Mouse (Mus musculus): ENCODE results near the gene Atp13a3. TPM values are rescaled to one million over a fixed set of nuclear protein-coding genes. Genes with fewer than 3 reads are reported as not detected.
A peak's percentile ranks its signal among the peaks of the same experiment; 100 is the strongest.

Gene Atp13a3
- total and polyA plus RNA-seq, 2 experiments from 2014 or later, result 7.1 to 19.7 TPM

- Histone ChIP-seq H3K4me1 (ENCODE audit: insufficient read depth, low read length) (no peaks in the 10 kb centered on the region), H3K9me3 (ENCODE audit: low read length) (no peaks in the 10 kb centered on the region), H3K9ac (replicated peaks; ENCODE audit: low read length) (no peak overlapping the region), H3K4me3 (ENCODE audit: low read length) (no peak overlapping the region), H3K27me3 (ENCODE audit: insufficient read depth, low read length) (no peaks in the 10 kb centered on the region), H3K27ac (no peak overlapping the region), H3K4me2 (ENCODE audit: low read depth, low read length) (no peak overlapping the region), H3K36me3 (ENCODE audit: insufficient read depth, low read length) (no peaks in the 10 kb centered on the region)
- DNase-seq (ENCODE audit: low spot score) (no peak), ATAC-seq (no peak)
- whole genome bisulfite sequencing, result 82% methylated on average over 2 of the region's 2 CpGs
- no peak for TF ChIP-seq CTCF (IDR thresholded peaks at IDR 0.05; ENCODE audit: low read depth)
These were observed 10.6 kb downstream of the Atp13a3 start for GRCm38 (mm10) chr16:30395136-30395535.

DNA sequence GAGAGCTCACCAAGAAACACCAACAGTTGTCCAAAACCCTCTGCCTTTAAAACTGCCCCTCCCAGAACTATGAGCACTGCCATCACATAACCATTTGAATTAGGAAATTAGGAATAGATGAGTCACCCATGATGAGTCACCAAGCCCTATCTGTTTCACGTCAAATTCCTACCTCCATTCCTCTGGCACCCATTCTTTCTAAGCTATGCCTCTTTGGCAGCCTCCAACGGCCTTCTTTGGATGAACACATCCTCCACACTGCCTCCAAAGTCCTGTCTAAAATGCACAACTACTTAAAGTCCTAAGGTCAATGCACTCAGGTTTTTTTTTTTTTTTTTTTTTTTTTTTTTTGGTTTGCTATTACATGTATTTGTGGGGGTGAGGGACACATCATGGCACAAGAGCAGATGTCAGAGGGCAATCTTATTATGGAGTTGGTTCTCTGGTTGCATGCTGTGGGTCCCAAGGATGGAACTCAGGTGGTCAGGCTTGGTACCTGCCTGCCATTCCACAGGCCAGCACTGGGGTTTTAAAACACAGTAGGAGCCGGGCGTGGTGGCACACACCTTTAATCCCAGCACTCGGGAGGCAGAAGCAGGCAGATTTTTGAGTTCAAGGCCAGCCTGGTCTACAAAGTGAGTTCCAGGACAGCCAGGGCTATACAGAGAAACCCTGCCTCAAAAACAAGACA is 15.0 kb downstream of the Atp13a3 start:
- 88% methylated on average over 5 of the region's 5 CpGs for WGBS

GRCm38 (mm10) chr16:30389831-30390649 is 15.7 kb downstream of the Atp13a3 start:
- Histone ChIP-seq H3K4me3 (ENCODE audit: low read length) (peak overlapping the region; percentile 83), H3K9ac (replicated peaks; ENCODE audit: low read length) (no peak overlapping the region), H3K27me3 (ENCODE audit: insufficient read depth, low read length) (no peaks in the 10 kb centered on the region), H3K4me2 (ENCODE audit: low read depth, low read length) (peak overlapping the region; percentile 90), H3K36me3 (ENCODE audit: insufficient read depth, low read length) (no peaks in the 10 kb centered on the region), H3K9me3 (ENCODE audit: low read length) (no peaks in the 10 kb centered on the region), H3K27ac (peak overlapping the region; percentile 86), H3K4me1 (ENCODE audit: insufficient read depth, low read length) (peaks cover 4% of the 10 kb centered on the region; the same call in 1 of the 2 replicates)
- no peak for TF ChIP-seq CTCF (IDR thresholded peaks at IDR 0.05; ENCODE audit: low read depth)
- no peak for ATAC-seq
- DNase-seq (ENCODE audit: low spot score), result no peak
- 74% methylated on average over 9 of the region's 9 CpGs for WGBS

More for the DNA sequence above, 15.0 kb downstream of the Atp13a3 start:
- Histone ChIP-seq H3K4me3 (ENCODE audit: low read length) (no peak overlapping the region), H3K9me3 (ENCODE audit: low read length) (no peaks in the 10 kb centered on the region), H3K4me1 (ENCODE audit: insufficient read depth, low read length) (peaks cover 4% of the 10 kb centered on the region; the same call in 1 of the 2 replicates), H3K9ac (replicated peaks; ENCODE audit: low read length) (no peak overlapping the region), H3K27me3 (ENCODE audit: insufficient read depth, low read length) (no peaks in the 10 kb centered on the region), H3K36me3 (ENCODE audit: insufficient read depth, low read length) (no peaks in the 10 kb centered on the region), H3K27ac (no peak overlapping the region), H3K4me2 (ENCODE audit: low read depth, low read length) (no peak overlapping the region)
- no peak for ATAC-seq
- DNase-seq (ENCODE audit: low spot score), result no peak
- no peak for TF ChIP-seq CTCF (IDR thresholded peaks at IDR 0.05; ENCODE audit: low read depth)

- no peaks in the 10 kb centered on the region for H3K36me3 ChIP-seq (ENCODE audit: insufficient read depth, low read length)
- no peaks in the 10 kb centered on the region for H3K9me3 ChIP-seq (ENCODE audit: low read length)
- H3K4me2 ChIP-seq (ENCODE audit: low read depth, low read length), result peak overlapping the region; percentile 90
- no peak for TF ChIP-seq CTCF (IDR thresholded peaks at IDR 0.05; ENCODE audit: low read depth)
- H3K27me3 ChIP-seq (ENCODE audit: insufficient read depth, low read length), result no peaks in the 10 kb centered on the region
- peak overlapping the region; percentile 83 for H3K4me3 ChIP-seq (ENCODE audit: low read length)
- WGBS, result 5% methylated on average over 17 of the region's 17 CpGs
- peak; percentile 63 for DNase-seq (ENCODE audit: low spot score)
- ATAC-seq, result peak; percentile 21
- H3K4me1 ChIP-seq (ENCODE audit: insufficient read depth, low read length), result peaks cover 4% of the 10 kb centered on the region; the same call in 1 of the 2 replicates
- peak overlapping the region; percentile 83 for H3K9ac ChIP-seq (replicated peaks; ENCODE audit: low read length)
- H3K27ac ChIP-seq, result peak overlapping the region; percentile 86
These were observed 16.5 kb downstream of the Atp13a3 start for GRCm38 (mm10) chr16:30389210-30389684.

- no peak for TF ChIP-seq CTCF (IDR thresholded peaks at IDR 0.05; ENCODE audit: low read depth)
- whole genome bisulfite sequencing, result 3% methylated on average over 41 of the region's 76 CpGs
These were observed 17.1 kb downstream of the Atp13a3 start for GRCm38 (mm10) chr16:30388522-30389209.

DNA sequence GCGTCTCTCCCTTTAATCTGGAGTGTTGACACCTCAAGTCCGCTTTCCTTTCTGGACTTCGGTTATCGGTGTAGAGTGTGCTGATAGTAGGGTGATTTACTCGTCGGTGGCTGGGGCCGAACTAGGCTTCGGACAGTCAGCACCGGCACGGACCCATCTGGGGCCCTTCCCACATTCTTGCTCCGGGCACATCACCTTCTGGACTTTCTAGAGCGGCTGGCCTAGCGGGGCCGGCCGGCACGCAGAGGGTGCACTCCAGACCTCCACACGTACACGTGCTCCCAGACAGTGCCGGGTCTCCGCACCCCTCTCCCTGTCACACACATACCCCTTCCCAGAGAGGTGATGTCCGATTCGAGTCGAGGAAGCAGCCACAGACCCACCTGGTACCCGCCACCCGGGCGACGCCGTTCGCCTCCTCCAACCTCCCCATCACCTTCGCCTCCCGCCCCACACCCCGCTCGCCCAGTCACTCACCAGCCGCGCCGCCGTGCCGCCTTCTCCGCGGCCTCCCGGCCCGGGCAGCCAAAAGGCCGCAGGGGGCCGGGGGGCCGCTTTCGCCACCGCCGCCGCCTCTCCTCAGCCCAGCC is 17.8 kb downstream of the Atp13a3 start:
- DNase-seq (ENCODE audit: low spot score), result no peak
- Histone ChIP-seq H3K4me3 (ENCODE audit: low read length) (peak overlapping the region; percentile 83), H3K27me3 (ENCODE audit: insufficient read depth, low read length) (no peaks in the 10 kb centered on the region), H3K9ac (replicated peaks; ENCODE audit: low read length) (peak overlapping the region; percentile 83), H3K27ac (peak overlapping the region; percentile 86), H3K36me3 (ENCODE audit: insufficient read depth, low read length) (no peaks in the 10 kb centered on the region), H3K9me3 (ENCODE audit: low read length) (no peaks in the 10 kb centered on the region), H3K4me1 (ENCODE audit: insufficient read depth, low read length) (peaks cover 4% of the 10 kb centered on the region; the same call in 1 of the 2 replicates), H3K4me2 (ENCODE audit: low read depth, low read length) (peak overlapping the region; percentile 90)
- peak; percentile 69 for ATAC-seq
- TF ChIP-seq CTCF (IDR thresholded peaks at IDR 0.05; ENCODE audit: low read depth), result no peak
- WGBS, result under 1% methylated on average over 46 of the region's 49 CpGs

More at GRCm38 (mm10) chr16:30388522-30389209, 17.1 kb downstream of the Atp13a3 start:
- peak overlapping the region; percentile 86 for H3K27ac ChIP-seq
- peak; percentile 94 for ATAC-seq
- H3K36me3 ChIP-seq (ENCODE audit: insufficient read depth, low read length), result no peaks in the 10 kb centered on the region
- H3K4me1 ChIP-seq (ENCODE audit: insufficient read depth, low read length), result peaks cover 4% of the 10 kb centered on the region; the same call in 1 of the 2 replicates
- no peaks in the 10 kb centered on the region for H3K9me3 ChIP-seq (ENCODE audit: low read length)
- peak overlapping the region; percentile 90 for H3K4me2 ChIP-seq (ENCODE audit: low read depth, low read length)
- peak overlapping the region; percentile 83 for H3K9ac ChIP-seq (replicated peaks; ENCODE audit: low read length)
- H3K27me3 ChIP-seq (ENCODE audit: insufficient read depth, low read length), result no peaks in the 10 kb centered on the region
- peak overlapping the region; percentile 83 for H3K4me3 ChIP-seq (ENCODE audit: low read length)
- peak; percentile 96 for DNase-seq (ENCODE audit: low spot score)
